Mouse (Mus musculus): Measurements from ENCODE around the gene Fbxl2. TPM values are rescaled to one million over a fixed set of nuclear protein-coding genes. Genes with fewer than 3 reads are reported as not detected.
A peak's percentile ranks its signal among the peaks of the same experiment; 100 is the strongest.

Gene Fbxl2
- total RNA-seq, 1 experiment = 4.4 TPM

- Histone ChIP-seq H3K4me1 (ENCODE audit: control insufficient read depth in 2 of 2, insufficient read depth in 2 of 2, low read length in 2 of 2, poor library complexity in 1 of 2) (no peaks in the 10 kb centered on the region), H3K27ac (ENCODE audit: insufficient read depth, low read depth, low read length, poor library complexity, severe bottlenecking) (no peak overlapping the region), H3K9me3 (ENCODE audit: control insufficient read depth, insufficient read depth, low read depth, low read length) (no peaks in the 10 kb centered on the region), H3K4me3 (ENCODE audit: insufficient read depth in 1 of 2, low read depth in 1 of 2, low read length in 2 of 2, poor library complexity in 1 of 2, severe bottlenecking in 1 of 2) (no peak overlapping the region), H3K9ac (ENCODE audit: insufficient read depth, low read depth, low read length, poor library complexity, severe bottlenecking) (no peak overlapping the region), H3K36me3 (ENCODE audit: control insufficient read depth, insufficient read depth, low read length, poor library complexity, severe bottlenecking) (no peaks in the 10 kb centered on the region)
- DNase-seq (ENCODE audit: low read depth, low spot score) = no peak
- TF ChIP-seq MAFK (IDR thresholded peaks at IDR 0.05; ENCODE audit: insufficient read depth, low read depth, low read length) (no peak), ZC3H11A (IDR thresholded peaks at IDR 0.05; ENCODE audit: borderline replicate concordance, low read depth, low read length) (no peak), HCFC1 (IDR thresholded peaks at IDR 0.05; ENCODE audit: borderline replicate concordance, insufficient read depth, low read length) (no peak), ZNF384 (IDR thresholded peaks at IDR 0.05; ENCODE audit: low read depth, low read length) (no peak), CHD2 (IDR thresholded peaks at IDR 0.05; ENCODE audit: low read depth, low read length) (no peak)
- in situ Hi-C loops (cut with MboI; ENCODE audit: low sequenced_read_pairs in 2 of 2, unreplicated experiment in 2 of 2) = loop anchor here in 1 of 2 experiments (10.0 kb wide), 1 partner anchor 96 kb away; no protein-coding TSS in a partner anchor
These were observed 47.7 kb downstream of the Fbxl2 start for GRCm38 (mm10) chr9:113998311-113998710.

GRCm38 (mm10) chr9:113992810-113993209 is 53.2 kb downstream of the Fbxl2 start:
- TF ChIP-seq HCFC1 (IDR thresholded peaks at IDR 0.05; ENCODE audit: borderline replicate concordance, insufficient read depth, low read length) (no peak), ZC3H11A (IDR thresholded peaks at IDR 0.05; ENCODE audit: borderline replicate concordance, low read depth, low read length) (no peak)
- no peaks in the 10 kb centered on the region for H3K36me3 ChIP-seq (ENCODE audit: control insufficient read depth, insufficient read depth, low read length, poor library complexity, severe bottlenecking)
- in situ Hi-C loops (cut with MboI; ENCODE audit: low sequenced_read_pairs in 2 of 2, unreplicated experiment in 2 of 2) = loop anchor here in 1 of 2 experiments (10.0 kb wide), 1 partner anchor 102 kb away; no protein-coding TSS in a partner anchor

GRCm38 (mm10) chr9:113990547-113991248 is 55.3 kb downstream of the Fbxl2 start:
- Histone ChIP-seq H3K4me1 (ENCODE audit: control insufficient read depth in 2 of 2, insufficient read depth in 2 of 2, low read length in 2 of 2, poor library complexity in 1 of 2) (peaks cover 0 to 3% of the 10 kb centered on the region in 2 experiments; a peak in 1 of 4 replicates), H3K9me3 (ENCODE audit: control insufficient read depth, insufficient read depth, low read depth, low read length) (no peaks in the 10 kb centered on the region), H3K36me3 (ENCODE audit: control insufficient read depth, insufficient read depth, low read length, poor library complexity, severe bottlenecking) (no peaks in the 10 kb centered on the region), H3K4me3 (ENCODE audit: insufficient read depth in 1 of 2, low read depth in 1 of 2, low read length in 2 of 2, poor library complexity in 1 of 2, severe bottlenecking in 1 of 2) (no peak overlapping the region), H3K27ac (ENCODE audit: insufficient read depth, low read depth, low read length, poor library complexity, severe bottlenecking) (no peak overlapping the region), H3K9ac (ENCODE audit: insufficient read depth, low read depth, low read length, poor library complexity, severe bottlenecking) (no peak overlapping the region; the same call in 1 of the 2 replicates)
- in situ Hi-C loops (cut with MboI; ENCODE audit: low sequenced_read_pairs in 2 of 2, unreplicated experiment in 2 of 2) = loop anchor here in 1 of 2 experiments (10.0 kb wide), 1 partner anchor 104 kb away; no protein-coding TSS in a partner anchor
- TF ChIP-seq ZC3H11A (IDR thresholded peaks at IDR 0.05; ENCODE audit: borderline replicate concordance, low read depth, low read length) (peak; percentile 69), CHD2 (IDR thresholded peaks at IDR 0.05; ENCODE audit: low read depth, low read length) (no peak)
- peak; percentile 66 for DNase-seq (ENCODE audit: low read depth, low spot score)

More at GRCm38 (mm10) chr9:113992810-113993209, 53.2 kb downstream of the Fbxl2 start:
- no peak overlapping the region for H3K9ac ChIP-seq (ENCODE audit: insufficient read depth, low read depth, low read length, poor library complexity, severe bottlenecking)
- no peak for DNase-seq (ENCODE audit: low read depth, low spot score)
- peaks cover 0 to 3% of the 10 kb centered on the region in 2 experiments; a peak in 1 of 4 replicates for H3K4me1 ChIP-seq (ENCODE audit: control insufficient read depth in 2 of 2, insufficient read depth in 2 of 2, low read length in 2 of 2, poor library complexity in 1 of 2)
- no peaks in the 10 kb centered on the region for H3K9me3 ChIP-seq (ENCODE audit: control insufficient read depth, insufficient read depth, low read depth, low read length)
- H3K4me3 ChIP-seq (ENCODE audit: insufficient read depth in 1 of 2, low read depth in 1 of 2, low read length in 2 of 2, poor library complexity in 1 of 2, severe bottlenecking in 1 of 2) = no peak overlapping the region
- no peak overlapping the region for H3K27ac ChIP-seq (ENCODE audit: insufficient read depth, low read depth, low read length, poor library complexity, severe bottlenecking)

- in situ Hi-C loops (cut with MboI; ENCODE audit: low sequenced_read_pairs in 2 of 2, unreplicated experiment in 2 of 2) = no loop called here
These were observed 60.9 kb downstream of the Fbxl2 start for GRCm38 (mm10) chr9:113984946-113985620.

More at GRCm38 (mm10) chr9:113984946-113985620, 60.9 kb downstream of the Fbxl2 start:
- H3K36me3 ChIP-seq (ENCODE audit: control insufficient read depth, insufficient read depth, low read length, poor library complexity, severe bottlenecking) = peaks cover 2% of the 10 kb centered on the region; the same call in 1 of the 2 replicates
- no peak overlapping the region for H3K27ac ChIP-seq (ENCODE audit: insufficient read depth, low read depth, low read length, poor library complexity, severe bottlenecking)
- no peak for DNase-seq (ENCODE audit: low read depth, low spot score)
- H3K9ac ChIP-seq (ENCODE audit: insufficient read depth, low read depth, low read length, poor library complexity, severe bottlenecking) = no peak overlapping the region
- H3K9me3 ChIP-seq (ENCODE audit: control insufficient read depth, insufficient read depth, low read depth, low read length) = no peaks in the 10 kb centered on the region
- no peak for TF ChIP-seq CHD2 (IDR thresholded peaks at IDR 0.05; ENCODE audit: low read depth, low read length)
- TF ChIP-seq MAFK (IDR thresholded peaks at IDR 0.05; ENCODE audit: insufficient read depth, low read depth, low read length) = no peak
- TF ChIP-seq ZNF384 (IDR thresholded peaks at IDR 0.05; ENCODE audit: low read depth, low read length) = no peak
- TF ChIP-seq ZC3H11A (IDR thresholded peaks at IDR 0.05; ENCODE audit: borderline replicate concordance, low read depth, low read length) = no peak
- no peak for TF ChIP-seq HCFC1 (IDR thresholded peaks at IDR 0.05; ENCODE audit: borderline replicate concordance, insufficient read depth, low read length)
- no peak overlapping the region for H3K4me3 ChIP-seq (ENCODE audit: insufficient read depth in 1 of 2, low read depth in 1 of 2, low read length in 2 of 2, poor library complexity in 1 of 2, severe bottlenecking in 1 of 2)
- H3K4me1 ChIP-seq (ENCODE audit: control insufficient read depth in 2 of 2, insufficient read depth in 2 of 2, low read length in 2 of 2, poor library complexity in 1 of 2) = no peaks in the 10 kb centered on the region

Measured in ES-E14 (cell line).